Mouse (Mus musculus) mature B cell (primary cell): ENCODE measurements around the gene Pced1b.
"Not testable (repeated sequence)": the region's sequence is repeated elsewhere in the genome, so short reads cannot be mapped to it uniquely, and the experiment has no call there.

Source experiments
- in situ Hi-C: fragments of 300-500 bp; cut with MboI; formaldehyde crosslinking; loops from 2 replicates; pipeline ENCODE4 v1.14.3; 2019

Pced1b gene

DNA sequence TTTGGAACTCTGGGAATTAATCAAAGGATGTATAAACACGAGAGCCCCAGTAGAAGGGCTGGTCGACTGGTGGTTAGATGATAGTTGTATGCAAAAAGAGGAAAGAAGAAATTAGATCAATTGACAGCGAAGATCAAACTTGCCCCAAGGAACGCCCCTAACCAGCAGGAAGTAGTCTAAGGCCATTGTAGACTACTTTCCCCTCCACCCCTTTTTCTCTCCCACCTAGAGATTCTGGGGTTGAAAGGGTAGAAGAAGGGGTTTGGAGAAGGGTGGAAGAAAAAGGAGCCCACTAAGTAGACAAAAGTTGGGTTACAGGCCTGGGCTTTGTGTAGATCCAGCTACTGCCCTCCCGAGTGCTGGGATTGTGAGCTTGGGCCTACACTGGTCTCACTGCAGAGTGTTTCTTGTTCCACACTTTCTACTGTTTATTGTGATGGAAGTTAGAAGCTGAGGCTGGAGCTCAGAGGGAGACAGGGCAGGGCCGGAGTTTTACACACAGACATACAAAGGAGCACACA is 125.8 kb downstream of the Pced1b start:
- in situ Hi-C loops: no loop called here

GRCm38 (mm10) chr15:97373203-97374084 is 126.5 kb downstream of the Pced1b start:
- in situ Hi-C loops: no loop called here

DNA sequence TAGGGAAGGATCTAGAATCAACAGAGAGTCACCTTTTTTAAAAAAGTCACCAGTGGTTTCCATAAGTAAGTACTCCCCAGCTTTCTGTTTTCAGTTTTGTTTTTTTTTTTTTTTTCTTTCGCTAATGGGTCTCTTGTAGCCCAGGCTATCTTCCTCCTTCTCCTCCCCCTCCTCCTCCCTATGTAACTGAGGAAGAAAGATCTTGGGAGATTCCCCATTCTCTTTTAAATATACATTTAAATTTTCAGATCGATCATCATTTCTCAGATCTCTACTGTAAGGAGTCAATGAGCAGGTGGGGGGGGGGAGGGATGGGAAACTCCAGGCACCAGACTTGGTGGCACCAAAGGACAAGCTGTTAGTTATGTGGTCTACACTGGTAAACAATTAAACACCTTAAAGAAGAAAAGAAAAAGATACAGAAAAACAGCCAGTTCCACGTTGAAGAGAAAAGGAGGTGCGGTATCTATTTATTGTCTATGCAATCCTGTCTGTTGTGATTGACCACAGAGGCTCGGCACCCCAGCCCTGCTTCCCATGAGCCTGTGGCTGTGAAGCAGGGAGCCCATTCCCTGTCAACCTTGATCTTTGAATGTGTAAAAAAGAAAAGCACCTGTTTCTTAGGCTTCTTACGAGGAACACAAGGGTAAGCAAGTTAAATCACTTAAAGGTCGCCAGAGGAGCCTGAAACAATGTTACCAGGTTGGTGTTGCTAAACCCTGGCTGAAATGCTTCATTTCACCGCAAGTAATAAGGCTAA is 127.4 kb downstream of the Pced1b start:
- in situ Hi-C loops: no loop called here

DNA sequence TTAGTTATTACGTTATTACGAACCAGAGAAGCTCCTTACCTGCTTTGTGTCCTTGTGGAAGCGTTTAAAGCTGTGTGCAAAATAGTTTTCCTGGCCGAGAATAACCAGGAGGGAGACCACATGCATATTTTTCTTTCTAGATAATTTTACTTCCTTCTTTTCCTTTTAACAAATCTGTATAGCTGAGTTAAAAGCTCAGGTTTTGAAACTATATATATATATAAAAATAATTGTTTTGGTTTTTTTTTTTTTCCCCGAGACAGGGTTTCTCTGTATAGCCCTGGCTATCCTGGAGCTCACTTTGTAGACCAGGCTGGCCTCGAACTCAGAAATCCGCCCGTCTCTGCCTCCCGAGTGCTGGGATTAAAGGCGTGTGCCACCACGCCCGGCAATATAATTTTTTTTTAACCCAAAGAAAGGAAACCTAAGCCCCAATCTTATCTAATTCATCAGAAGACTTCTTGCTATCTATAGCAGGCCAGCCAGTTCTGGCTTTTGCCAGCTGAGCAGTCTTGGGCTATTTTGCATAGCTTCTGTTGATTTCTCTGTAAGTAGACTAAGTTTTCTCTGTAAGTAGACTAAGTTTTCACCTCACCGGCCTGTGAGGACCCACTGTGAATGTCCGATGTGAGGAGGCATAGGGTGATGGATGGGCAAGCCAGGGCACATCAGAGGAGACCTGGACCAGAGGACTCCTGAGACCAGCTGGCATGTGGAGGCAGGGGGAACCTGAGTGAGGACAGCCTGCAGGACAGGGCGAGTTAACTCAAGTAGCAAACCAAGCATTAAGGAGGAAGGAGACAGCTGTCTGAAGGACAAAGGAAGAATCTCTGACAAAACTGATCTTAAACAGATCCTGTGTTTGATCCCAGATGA is 128.2 kb downstream of the Pced1b start:
- in situ Hi-C loops: no loop called here

DNA sequence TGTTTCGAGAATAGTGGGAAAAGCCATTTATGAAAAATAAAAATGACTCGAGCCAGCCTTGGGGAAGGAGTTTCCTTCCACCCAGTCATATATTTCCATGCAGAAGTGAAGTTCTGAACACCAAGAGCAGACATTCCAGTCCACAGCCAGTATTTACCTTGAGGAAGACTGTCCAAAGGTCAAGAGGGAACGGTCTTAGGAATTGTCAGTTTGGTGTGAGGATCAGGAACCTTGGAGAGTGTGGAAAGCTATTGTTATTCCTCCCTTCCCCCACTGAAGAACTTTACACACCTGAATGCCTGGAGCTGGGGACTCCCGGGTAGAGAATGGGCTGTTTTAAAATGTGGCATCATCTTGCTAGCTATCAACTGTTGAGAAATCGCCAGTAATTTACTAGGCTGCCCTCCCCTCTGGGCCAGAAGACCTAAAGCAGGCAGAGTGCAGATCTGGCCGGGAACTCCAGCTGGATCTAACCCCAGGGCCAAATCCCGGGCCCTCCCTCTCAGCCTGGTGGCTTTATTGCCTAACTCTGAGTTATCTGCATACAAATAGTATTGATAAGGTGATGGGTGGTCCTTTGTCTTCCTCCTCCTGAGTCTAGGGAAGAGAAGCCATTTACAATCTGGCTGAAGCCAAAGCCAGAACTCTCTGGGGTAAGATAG is 129.3 kb downstream of the Pced1b start:
- in situ Hi-C loops: no loop called here

DNA sequence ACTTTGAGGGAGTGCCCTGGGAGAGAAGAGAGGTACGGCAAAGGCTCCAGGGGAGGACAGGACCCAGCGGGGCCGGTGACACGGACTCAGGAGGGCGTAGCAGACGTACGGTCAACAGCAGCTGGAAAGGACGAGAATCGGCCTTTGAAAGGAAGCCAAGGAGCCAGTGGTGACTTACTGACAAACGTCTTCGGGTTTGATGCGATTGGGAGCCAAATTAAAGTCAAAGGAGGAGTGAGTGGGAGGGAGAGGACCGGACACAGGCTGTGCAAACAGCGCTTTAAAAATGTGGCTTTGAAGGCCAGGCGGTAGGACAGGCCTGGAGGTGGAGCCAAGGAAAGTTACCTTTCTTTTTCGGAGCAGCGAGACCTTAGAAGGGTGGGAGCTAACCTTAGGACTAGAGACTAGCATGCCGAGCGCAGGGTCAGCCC is 129.9 kb downstream of the Pced1b start:
- in situ Hi-C loops: no loop called here

- in situ Hi-C loops: no loop called here
Observed at GRCm38 (mm10) chr15:97378061-97378460, 131.2 kb downstream of the Pced1b start.

GRCm38 (mm10) chr15:97379489-97380304 is 132.8 kb downstream of the Pced1b start:
- in situ Hi-C loops: no loop called here

DNA sequence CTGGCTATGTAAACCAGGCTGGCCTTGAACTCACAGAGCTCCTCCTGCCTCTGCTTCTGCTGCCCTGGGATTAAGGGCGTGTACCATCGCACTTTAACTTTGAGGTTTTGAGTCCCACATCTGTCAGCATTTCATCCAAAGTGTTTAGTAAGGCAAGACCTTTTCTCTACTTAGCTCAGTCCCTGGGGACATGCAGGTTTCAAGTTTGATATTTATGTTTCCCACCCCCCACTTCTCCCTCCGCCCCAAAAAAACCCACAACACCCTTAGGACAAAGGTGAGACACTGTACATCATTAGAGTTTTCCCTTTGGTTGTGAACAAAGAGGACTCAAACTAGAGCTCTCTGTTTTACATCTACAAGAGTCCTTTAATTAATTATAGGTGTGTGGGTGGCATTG is 135.7 kb downstream of the Pced1b start:
- in situ Hi-C loops: no loop called here

GRCm38 (mm10) chr15:97383523-97384141 is 136.7 kb downstream of the Pced1b start:
- in situ Hi-C loops: no loop called here

DNA sequence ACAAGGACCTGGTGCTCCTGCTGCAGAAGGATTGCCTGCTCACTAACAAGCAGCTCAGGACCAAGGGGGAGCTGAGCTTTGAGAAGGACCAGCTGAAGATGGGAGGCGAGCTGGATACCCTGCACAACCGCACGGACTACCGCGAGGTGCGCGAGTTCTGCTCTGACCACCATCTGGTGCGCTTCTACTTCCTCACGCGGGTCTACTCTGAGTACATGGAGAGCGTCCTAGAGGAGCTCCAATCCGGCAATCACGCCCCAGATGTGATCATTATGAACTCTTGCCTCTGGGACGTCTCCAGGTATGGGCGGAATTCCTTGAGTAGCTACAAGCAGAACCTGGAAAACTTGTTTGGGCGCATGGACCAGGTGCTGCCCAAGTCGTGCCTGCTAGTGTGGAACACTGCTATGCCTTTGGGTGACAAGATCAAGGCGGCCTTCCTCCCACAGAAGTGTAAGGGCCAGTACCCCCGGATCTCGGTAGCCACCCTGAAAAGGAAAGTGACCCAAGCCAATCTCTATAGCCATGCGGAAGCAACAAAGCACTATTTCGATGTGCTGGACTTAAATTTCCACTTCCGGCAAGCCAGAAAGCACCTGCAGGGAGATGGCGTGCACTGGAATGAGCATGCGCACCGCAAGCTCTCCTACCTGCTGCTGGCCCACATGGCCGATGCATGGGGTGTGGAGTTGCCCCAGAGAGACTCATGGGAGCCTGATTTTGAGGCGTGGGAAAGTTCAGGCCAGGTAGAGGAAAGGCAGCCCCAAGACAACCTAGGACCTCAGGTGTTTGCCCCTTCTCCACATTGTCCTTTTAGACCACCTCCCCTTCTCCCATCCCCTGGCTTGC is 137.5 kb downstream of the Pced1b start:
- in situ Hi-C loops: no loop called here

DNA sequence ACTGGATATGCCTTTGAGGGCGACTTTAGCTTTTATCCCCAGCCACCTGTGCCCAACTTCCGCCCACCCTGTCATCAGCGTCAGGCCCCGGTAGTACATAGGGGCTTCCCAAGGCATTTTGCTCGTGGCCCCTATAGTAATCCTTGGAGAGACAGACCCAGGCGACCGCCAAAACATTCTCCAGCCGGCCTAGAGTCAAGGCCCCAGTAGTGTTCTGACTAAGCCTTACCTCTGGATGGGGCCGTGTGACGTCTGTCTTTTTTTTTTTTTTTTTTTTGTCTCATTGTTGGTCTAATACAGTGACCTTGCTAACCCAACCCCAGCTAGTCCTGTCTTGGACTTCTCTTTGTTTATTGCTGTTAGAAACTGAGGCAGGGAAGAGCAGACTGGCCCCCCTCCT is 138.3 kb downstream of the Pced1b start:
- in situ Hi-C loops: not testable (repeated sequence)

DNA sequence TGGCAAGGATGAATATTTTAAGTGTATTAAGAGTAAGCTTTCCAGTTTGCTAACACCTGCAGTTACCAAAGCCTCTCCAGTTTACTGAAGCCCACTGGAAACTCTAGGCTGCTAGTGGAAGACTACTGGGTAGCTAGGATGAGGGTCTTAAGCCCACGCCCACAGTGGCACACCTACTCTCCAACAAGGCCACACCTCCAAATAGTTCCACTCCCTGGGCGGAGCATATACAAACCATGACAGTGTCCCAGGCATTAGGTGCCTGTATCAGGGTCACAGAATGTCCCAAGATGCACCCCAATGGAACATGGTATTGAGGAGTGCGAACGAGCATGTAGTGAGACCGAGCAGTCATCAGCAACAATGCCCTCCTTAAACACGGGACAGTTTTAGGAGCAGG is 140.9 kb downstream of the Pced1b start:
- in situ Hi-C loops: no loop called here

GRCm38 (mm10) chr15:97389577-97389976 is 142.7 kb downstream of the Pced1b start:
- in situ Hi-C loops: no loop called here

- in situ Hi-C loops: no loop called here
Observed at GRCm38 (mm10) chr15:97390778-97391177, 143.9 kb downstream of the Pced1b start.

DNA sequence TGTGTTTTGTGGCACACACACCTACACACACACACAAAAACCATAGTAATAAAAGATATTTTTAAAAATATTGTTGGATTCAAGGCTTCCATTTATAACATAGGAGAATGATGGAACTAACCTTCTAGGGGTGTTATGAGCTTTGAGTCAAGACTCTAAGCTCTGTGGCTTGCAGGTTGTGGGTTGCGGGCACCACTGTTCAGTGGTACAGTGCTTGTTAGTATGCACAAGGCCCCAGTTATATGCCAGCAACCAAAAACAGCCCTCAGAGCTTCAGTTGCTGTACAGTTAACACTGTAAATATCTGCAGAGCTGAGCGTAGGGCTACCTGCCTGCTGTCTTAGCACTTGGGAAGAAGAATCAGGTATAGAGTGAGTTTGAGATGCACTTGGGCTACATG is 144.5 kb downstream of the Pced1b start:
- in situ Hi-C loops: no loop called here

DNA sequence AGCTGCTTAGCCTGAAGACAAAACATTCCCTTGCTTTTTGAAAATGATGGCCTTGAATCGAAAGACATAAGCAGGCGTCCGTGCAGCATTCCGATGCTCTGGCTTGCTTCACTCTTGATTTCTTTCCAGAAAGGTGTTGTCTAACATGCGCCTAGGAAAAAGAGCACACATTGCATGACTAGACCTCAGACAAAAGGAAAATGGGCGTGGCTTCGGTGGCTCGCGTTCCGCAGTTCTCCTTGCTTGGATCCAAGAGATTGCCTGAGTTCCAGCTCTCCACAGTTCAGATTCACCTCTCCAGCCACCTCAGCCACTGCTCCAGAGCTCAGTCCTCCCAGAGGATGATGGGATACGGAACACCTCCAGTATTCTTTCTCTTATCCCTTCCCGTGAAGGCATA is 147.7 kb downstream of the Pced1b start:
- in situ Hi-C loops: no loop called here

GRCm38 (mm10) chr15:97396586-97397299 is 149.8 kb downstream of the Pced1b start:
- in situ Hi-C loops: no loop called here
